Mouse (Mus musculus) kidney, embryonic 14.5 days (tissue): ENCODE data around the gene Wsb2. TPM values are rescaled to one million over a fixed set of nuclear protein-coding genes. Genes with fewer than 3 reads are reported as not detected.
"Not testable (repeated sequence)": the region's sequence is repeated elsewhere in the genome, so short reads cannot be mapped to it uniquely, and the experiment has no call there.

Source experiments
- ATAC-seq: fragments of 200-750 bp; cut with Nextera tagmentation; 2 replicates; pipeline ENCODE4 v1.8.0; 2017; ENCODE audit warnings: moderate number of reproducible peaks, mild to moderate bottlenecking, moderate TSS enrichment, moderate library complexity; ENCODE audit not compliant: low FRiP score, low TSS enrichment
- H3K27ac ChIP-seq: fragments of 300-500 bp; sonication (generic); 2 replicates; pipeline ENCODE4 v1.5.1; 2014; ENCODE audit warnings: low read depth, mild to moderate bottlenecking, low read length, moderate library complexity, mixed read lengths
- H3K27me3 ChIP-seq: fragments of 300-500 bp; sonication (generic); 2 replicates; pipeline ENCODE4 v1.6.1; 2014; ENCODE audit warnings: mild to moderate bottlenecking, low read length; ENCODE audit not compliant: control insufficient read depth, insufficient read depth
- H3K36me3 ChIP-seq: fragments of 300-500 bp; sonication (generic); 2 replicates; pipeline ENCODE4 v1.6.1; 2014; ENCODE audit warnings: low read length, mixed read lengths; ENCODE audit not compliant: control insufficient read depth, insufficient read depth
- H3K4me1 ChIP-seq: fragments of 300-500 bp; sonication (generic); 2 replicates; pipeline ENCODE4 v1.6.1; 2014; ENCODE audit warnings: low read length, mixed read lengths; ENCODE audit not compliant: control insufficient read depth, insufficient read depth
- H3K4me2 ChIP-seq: fragments of 300-500 bp; sonication (generic); replicated peaks from 2 replicates; pipeline ENCODE4 v1.6.1; 2014; ENCODE audit warnings: low read depth, mild to moderate bottlenecking, low read length
- H3K4me3 ChIP-seq: fragments of 300-500 bp; sonication (generic); 2 replicates; pipeline ENCODE4 v1.5.1; 2014; ENCODE audit warnings: mild to moderate bottlenecking, low read length
- H3K9ac ChIP-seq: fragments of 300-500 bp; sonication (generic); 2 replicates; pipeline ENCODE4 v1.6.1; 2014; ENCODE audit warnings: low read depth, mild to moderate bottlenecking, low read length, moderate library complexity
- H3K9me3 ChIP-seq: fragments of 300-500 bp; sonication (generic); 2 replicates; pipeline ENCODE4 v1.6.1; 2016; ENCODE audit warnings: low read length; ENCODE audit not compliant: control insufficient read depth
- WGBS: fragments of 180-500 bp; shearing (Covaris S2); extraction: QIAGEN DNeasy Blood & Tissue Kit; methylation state at CpG from one replicate; pipeline ENCODE4 v1.1.7; 2014; 5-methylcytosine and 5-hydroxymethylcytosine counted together
- polyA plus RNA-seq: library from polyadenylated mRNA; unstranded; fragments of >200 nt; fragmentation: Nextera tagmentation; extraction: Ambion mirVana; gene quantifications from 2 replicates; pipeline ENCODE4 v1.2.1, GENCODE M21; 2014

Wsb2 gene
- polyA plus RNA-seq, 1 experiment from 2014 or later, result 72.2 TPM

DNA sequence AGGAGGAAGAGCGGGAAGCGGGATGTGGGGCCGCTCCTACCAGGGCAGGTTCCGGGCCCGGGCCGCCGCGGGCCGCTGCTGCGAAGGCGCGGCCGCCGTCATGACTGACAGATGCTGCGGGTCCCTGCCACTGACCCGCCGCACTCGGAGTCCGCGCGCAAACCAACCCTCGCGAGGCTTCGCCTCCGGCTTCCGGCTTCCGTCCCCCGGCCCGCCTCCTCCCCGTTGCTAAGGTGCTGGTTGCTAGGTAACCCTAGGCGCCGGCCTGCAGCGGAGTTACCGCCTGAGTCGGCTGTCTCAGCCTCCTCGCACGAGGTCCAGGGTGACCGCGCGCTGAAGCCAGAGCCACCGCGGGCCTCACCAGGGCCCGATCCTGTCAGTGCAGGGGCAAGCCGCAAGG is 31.8 kb downstream of the Wsb2 start, which contains the start of gene Rfc5:
TSS of gene Rfc5 (minus strand) at position 171 of the 400 bp plus-strand sequence.
- peak within 1 kb of the TSS; percentile 47; the same call in 1 of the 2 replicates for H3K27ac ChIP-seq
- no peaks in the 10 kb centered on the region for H3K27me3 ChIP-seq
- no peaks in the 10 kb centered on the region; the same call in 1 of the 2 replicates for H3K4me1 ChIP-seq
- WGBS, result under 1% methylated on average over 44 of the region's 44 CpGs
- peak within 1 kb of the TSS; percentile 70 for H3K4me2 ChIP-seq
- peak within 1 kb of the TSS; percentile 89 for H3K4me3 ChIP-seq
- ATAC-seq, result peak; percentile 97
- H3K9me3 ChIP-seq, result peaks cover 6% of the 10 kb centered on the region; the same call in 1 of the 2 replicates
- H3K36me3 ChIP-seq, result peaks cover 28% of the 10 kb centered on the region
- H3K9ac ChIP-seq, result peak within 1 kb of the TSS; percentile 98

DNA sequence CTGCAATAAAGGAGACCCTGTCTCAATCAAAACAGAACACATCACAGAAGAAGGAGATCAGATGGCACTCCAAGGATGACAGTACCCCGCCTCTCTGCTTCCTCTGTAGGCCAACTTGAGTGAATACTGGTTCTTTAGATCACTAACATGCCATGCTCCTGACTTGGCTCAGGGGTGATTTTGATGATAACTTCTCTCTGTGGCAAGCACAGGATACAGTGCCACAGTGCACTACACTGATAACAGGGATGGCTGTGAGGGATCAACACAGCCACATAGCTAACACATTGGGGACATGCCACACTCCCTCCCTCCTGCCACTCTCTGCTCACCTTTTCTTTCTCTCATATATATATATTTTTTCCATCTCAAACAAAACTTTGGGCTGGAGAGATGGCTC is 33.8 kb downstream of the Wsb2 start:
- WGBS, result 81% methylated on average over 1 of the region's 1 CpGs
- no peaks in the 10 kb centered on the region for H3K27me3 ChIP-seq
- no peak for ATAC-seq

DNA sequence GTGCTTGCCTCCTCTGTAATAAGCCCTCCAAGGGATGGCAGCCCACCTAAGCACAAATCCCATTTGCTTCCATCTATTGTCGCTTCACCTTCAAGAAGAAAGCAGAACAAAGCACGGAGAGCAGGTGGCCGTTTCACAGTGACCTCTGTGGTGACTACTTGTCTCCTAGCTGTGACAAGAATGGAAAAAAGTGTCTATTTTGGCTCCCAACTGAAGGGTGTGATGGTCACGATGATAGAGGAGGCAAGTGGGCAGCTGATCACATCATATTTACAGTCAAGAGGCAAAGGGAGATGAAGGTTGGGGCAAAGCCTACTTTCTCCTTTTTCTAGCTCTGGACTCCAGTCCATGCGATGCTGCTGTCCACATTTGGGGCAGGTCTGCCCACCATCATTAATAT is 38.7 kb downstream of the Wsb2 start:
- Histone ChIP-seq H3K27me3 (no peaks in the 10 kb centered on the region), H3K9me3 (peaks cover 6% of the 10 kb centered on the region; the same call in 1 of the 2 replicates), H3K36me3 (no peaks in the 10 kb centered on the region), H3K4me1 (no peaks in the 10 kb centered on the region), H3K27ac (no peak overlapping the region), H3K4me2 (no peak overlapping the region), H3K9ac (no peak overlapping the region), H3K4me3 (no peak overlapping the region)
- WGBS, result 86% methylated on average over 5 of the region's 5 CpGs
- ATAC-seq, result no peak

More for the DNA sequence above, 33.8 kb downstream of the Wsb2 start:
- peaks cover 8% of the 10 kb centered on the region; the same call in 1 of the 2 replicates for H3K36me3 ChIP-seq
- no peaks in the 10 kb centered on the region; the same call in 1 of the 2 replicates for H3K4me1 ChIP-seq
- no peak overlapping the region for H3K4me3 ChIP-seq
- H3K27ac ChIP-seq, result no peak overlapping the region
- no peak overlapping the region for H3K9ac ChIP-seq
- H3K9me3 ChIP-seq, result peaks cover 6% of the 10 kb centered on the region; the same call in 1 of the 2 replicates
- H3K4me2 ChIP-seq, result no peak overlapping the region

DNA sequence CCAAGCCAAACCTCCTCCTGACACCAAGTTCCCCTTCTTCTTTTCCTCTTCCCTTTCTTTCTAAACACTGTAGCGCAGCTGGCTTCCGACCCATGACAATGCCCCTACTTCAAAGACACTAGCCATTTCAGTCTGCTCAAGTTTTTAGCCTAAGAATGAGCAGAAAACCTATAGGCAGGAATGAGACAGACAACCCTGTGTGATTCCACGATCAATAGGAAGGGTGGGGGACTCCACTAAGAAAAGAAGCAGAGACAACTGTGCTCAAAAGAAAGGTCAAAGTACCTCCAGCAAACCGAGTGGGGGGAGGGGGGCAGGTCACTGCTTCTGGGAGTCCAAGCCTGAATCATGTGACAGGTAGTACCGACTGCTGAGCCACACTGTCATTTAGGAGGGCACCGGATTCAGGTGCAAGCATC is 39.5 kb downstream of the Wsb2 start:
- Histone ChIP-seq H3K27me3 (no peaks in the 10 kb centered on the region), H3K4me1 (no peaks in the 10 kb centered on the region), H3K27ac (no peak overlapping the region), H3K4me2 (no peak overlapping the region), H3K4me3 (no peak overlapping the region), H3K9me3 (peaks cover 3% of the 10 kb centered on the region; the same call in 1 of the 2 replicates), H3K9ac (no peak overlapping the region), H3K36me3 (no peaks in the 10 kb centered on the region)
- WGBS, result 72% methylated on average over 6 of the region's 6 CpGs
- no peak for ATAC-seq

DNA sequence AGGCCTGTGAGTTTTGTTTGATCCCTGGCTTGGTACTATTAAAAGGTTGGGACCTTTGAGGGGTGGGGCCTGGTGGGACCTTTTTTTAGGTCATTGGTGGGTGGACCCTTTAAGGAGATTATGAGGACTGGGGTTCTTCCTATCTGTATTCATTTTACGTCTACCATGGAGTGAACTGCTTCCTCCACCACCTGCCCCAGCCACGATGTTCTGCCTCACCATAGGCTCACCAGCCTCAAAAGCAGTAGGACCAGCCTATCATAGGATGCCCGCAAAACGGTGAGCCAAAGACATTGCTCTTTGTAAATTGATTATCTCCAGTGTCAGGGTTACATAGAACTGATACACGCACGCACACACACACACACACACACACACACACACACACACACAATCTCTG is 40.3 kb downstream of the Wsb2 start:
- no peaks in the 10 kb centered on the region for H3K27me3 ChIP-seq
- no peak overlapping the region for H3K4me2 ChIP-seq
- 0 out of 2 replicates have a peak, but pooled peaks cover 3% of the 10 kb centered on the region for H3K9me3 ChIP-seq
- WGBS, result 78% methylated on average over 6 of the region's 6 CpGs
- H3K4me1 ChIP-seq, result no peaks in the 10 kb centered on the region
- ATAC-seq, result no peak
- no peak overlapping the region for H3K27ac ChIP-seq
- H3K9ac ChIP-seq, result no peak overlapping the region
- no peak overlapping the region for H3K4me3 ChIP-seq
- H3K36me3 ChIP-seq, result no peaks in the 10 kb centered on the region

DNA sequence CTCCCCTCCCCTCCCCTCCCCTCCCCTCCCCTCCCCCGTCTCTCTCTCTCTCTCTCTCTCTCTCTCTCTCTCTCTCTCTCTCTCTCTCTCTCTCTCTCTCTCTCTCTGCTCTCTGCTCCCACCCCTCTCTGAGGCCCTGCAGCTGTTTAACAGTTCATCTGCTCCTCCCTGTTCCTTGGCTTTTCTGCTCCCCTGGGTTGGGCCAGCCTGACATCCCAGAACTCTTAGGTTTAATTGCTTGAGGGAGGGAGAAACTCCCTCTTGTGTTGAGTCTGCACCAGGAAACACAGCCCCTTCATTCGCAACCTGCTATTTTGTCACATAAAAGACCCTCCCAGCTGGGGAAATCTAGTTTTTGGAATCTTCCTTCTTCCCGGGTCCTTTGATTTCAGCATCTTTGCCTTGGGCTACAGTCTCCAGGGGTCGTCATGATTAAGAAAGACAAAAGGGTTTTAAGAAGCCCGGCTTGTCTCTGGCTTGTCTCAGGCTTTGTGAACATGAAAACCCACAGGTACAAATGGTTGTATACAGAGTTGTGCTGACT is 41.0 kb downstream of the Wsb2 start:
- no peaks in the 10 kb centered on the region for H3K36me3 ChIP-seq
- H3K4me2 ChIP-seq, result no peak overlapping the region
- H3K27me3 ChIP-seq, result no peaks in the 10 kb centered on the region
- no peak overlapping the region for H3K9ac ChIP-seq
- H3K27ac ChIP-seq, result no peak overlapping the region
- no peak overlapping the region for H3K4me3 ChIP-seq
- WGBS, result 27% methylated on average over 4 of the region's 5 CpGs
- ATAC-seq, result peak; percentile 73; the same call in 1 of the 2 replicates
- H3K9me3 ChIP-seq, result no peaks in the 10 kb centered on the region
- H3K4me1 ChIP-seq, result no peaks in the 10 kb centered on the region

DNA sequence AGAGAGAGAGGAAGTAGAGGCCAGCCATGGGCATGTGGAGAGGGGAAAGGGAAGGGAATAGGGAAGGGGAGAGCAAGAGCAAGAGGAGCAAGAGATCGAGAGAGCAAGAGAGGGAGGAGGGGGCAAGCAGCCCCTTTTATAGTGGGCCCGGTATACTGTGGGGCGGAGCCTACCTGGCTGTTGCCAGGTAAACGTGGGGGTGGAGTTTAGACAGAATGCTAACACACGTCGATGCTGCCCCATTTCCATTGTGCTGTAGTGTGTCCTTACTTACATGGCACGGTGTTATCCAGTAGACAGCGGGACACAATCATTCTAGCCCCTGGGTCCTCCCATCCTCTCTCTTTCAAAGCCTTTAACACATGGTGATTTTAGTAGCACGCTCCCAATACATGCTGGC is 42.2 kb downstream of the Wsb2 start:
- Histone ChIP-seq H3K36me3 (no peaks in the 10 kb centered on the region), H3K4me1 (no peaks in the 10 kb centered on the region), H3K4me3 (no peak overlapping the region), H3K27me3 (no peaks in the 10 kb centered on the region), H3K9ac (no peak overlapping the region), H3K27ac (no peak overlapping the region), H3K4me2 (no peak overlapping the region), H3K9me3 (no peaks in the 10 kb centered on the region)
- ATAC-seq, result no peak
- 76% methylated on average over 9 of the region's 9 CpGs for WGBS

DNA sequence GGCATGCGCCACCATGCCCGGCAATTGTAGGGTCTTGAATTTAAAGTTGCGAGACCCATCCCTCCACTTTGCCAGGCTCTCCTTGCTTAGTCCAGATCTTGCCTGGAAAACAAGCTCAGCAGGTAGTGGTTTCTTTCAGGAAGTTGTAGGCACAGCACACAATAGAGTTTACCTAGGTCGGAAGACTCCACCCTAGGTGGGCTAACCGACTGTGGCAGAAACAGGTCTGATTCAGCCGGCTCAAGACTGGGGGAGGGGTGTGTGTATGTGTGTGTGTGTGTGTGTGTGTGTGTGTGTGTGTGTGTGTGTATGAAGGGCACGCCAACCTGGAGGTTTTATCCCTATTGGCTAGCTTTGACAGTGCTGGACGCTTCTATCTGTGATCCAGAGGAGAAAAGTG is 46.5 kb downstream of the Wsb2 start:
- Histone ChIP-seq H3K9ac (no peak overlapping the region), H3K4me2 (no peak overlapping the region), H3K27ac (no peak overlapping the region), H3K36me3 (no peaks in the 10 kb centered on the region), H3K4me3 (no peak overlapping the region), H3K27me3 (no peaks in the 10 kb centered on the region), H3K4me1 (no peaks in the 10 kb centered on the region), H3K9me3 (no peaks in the 10 kb centered on the region)
- no peak for ATAC-seq
- WGBS, result 86% methylated on average over 8 of the region's 8 CpGs

DNA sequence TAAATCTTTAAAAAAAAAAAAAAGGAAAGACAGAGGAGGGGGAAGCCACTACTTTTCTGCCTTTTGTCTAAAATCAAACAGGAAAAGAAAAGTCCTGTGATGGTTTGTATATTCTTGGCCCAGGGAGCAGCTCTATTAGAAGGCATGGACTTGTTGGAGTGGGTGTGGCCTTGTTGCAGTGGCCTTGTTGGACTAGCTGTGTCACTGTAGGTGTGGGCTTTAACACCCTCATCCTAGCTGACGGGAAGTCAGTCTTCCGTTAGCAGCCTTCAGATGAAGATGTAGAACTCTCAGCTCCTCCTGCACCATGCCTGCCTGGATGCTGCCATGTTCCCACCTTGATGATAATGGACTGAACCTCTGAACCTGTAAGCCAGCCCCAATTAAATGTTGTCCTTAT is 47.6 kb downstream of the Wsb2 start:
- WGBS, result 45% methylated on average over 2 of the region's 2 CpGs
- not testable (repeated sequence) for H3K4me2 ChIP-seq, H3K9ac ChIP-seq, ATAC-seq, H3K27ac ChIP-seq, H3K4me1 ChIP-seq, H3K27me3 ChIP-seq, H3K36me3 ChIP-seq, H3K4me3 ChIP-seq, H3K9me3 ChIP-seq
